Mouse (Mus musculus): ENCODE data around the gene Psmd1. TPM values are rescaled to one million over a fixed set of nuclear protein-coding genes. Genes with fewer than 3 reads are reported as not detected.

Gene Psmd1
- polyA plus RNA-seq, 2 experiments = 73.2 to 161 TPM

- Histone ChIP-seq H3K9me3 (ENCODE audit: control insufficient read depth, low read length) (peaks cover 7% of the 10 kb centered on the region; the same call in 1 of the 2 replicates), H3K27ac (replicated peaks; ENCODE audit: low read depth, low read length) (no peak within 1 kb of the TSS), H3K4me3 (replicated peaks; ENCODE audit: low read length) (peak within 1 kb of the TSS; percentile 59), H3K36me3 (ENCODE audit: control insufficient read depth, insufficient read depth, low read length) (no peaks in the 10 kb centered on the region), H3K27me3 (ENCODE audit: control insufficient read depth, insufficient read depth, low read length) (peaks cover 50% of the 10 kb centered on the region), H3K9ac (ENCODE audit: low read depth, low read length, severe bottlenecking) (peak within 1 kb of the TSS; percentile 59), H3K4me1 (ENCODE audit: control insufficient read depth, insufficient read depth, low read length) (no peaks in the 10 kb centered on the region), H3K4me2 (replicated peaks; ENCODE audit: low read depth, low read length, severe bottlenecking) (peak within 1 kb of the TSS; percentile 98)
- DNase-seq (ENCODE audit: low spot score) (no peak), ATAC-seq (ENCODE audit: low FRiP score, low read depth) (peak; percentile 50; the same call in 1 of the 2 replicates)
- WGBS = under 1% methylated on average over 50 of the region's 110 CpGs
- no peak for TF ChIP-seq POLR2A (IDR thresholded peaks at IDR 0.05; ENCODE audit: borderline replicate concordance, extremely low read depth, insufficient read depth, insufficient read length)
Measured at GRCm38 (mm10) chr1:86045848-86046805, 18.1 kb upstream of the Psmd1 start, which contains the start of gene 2810459M11Rik. TSS of gene 2810459M11Rik (plus strand) at chr1:86045863.

- WGBS = 7% methylated on average over 24 of the region's 24 CpGs
- no peaks in the 10 kb centered on the region for H3K36me3 ChIP-seq (ENCODE audit: control insufficient read depth, insufficient read depth, low read length)
- H3K27me3 ChIP-seq (ENCODE audit: control insufficient read depth, insufficient read depth, low read length) = peaks cover 50% of the 10 kb centered on the region
- ATAC-seq (ENCODE audit: low FRiP score, low read depth) (no peak), DNase-seq (ENCODE audit: low spot score) (no peak)
- no peaks in the 10 kb centered on the region for H3K4me1 ChIP-seq (ENCODE audit: control insufficient read depth, insufficient read depth, low read length)
- TF ChIP-seq POLR2A (IDR thresholded peaks at IDR 0.05; ENCODE audit: borderline replicate concordance, extremely low read depth, insufficient read depth, insufficient read length) = no peak
- peaks cover 2% of the 10 kb centered on the region; the same call in 1 of the 2 replicates for H3K9me3 ChIP-seq (ENCODE audit: control insufficient read depth, low read length)
- H3K4me3 ChIP-seq (replicated peaks; ENCODE audit: low read length) = peak overlapping the region; percentile 59
- H3K4me2 ChIP-seq (replicated peaks; ENCODE audit: low read depth, low read length, severe bottlenecking) = peak overlapping the region; percentile 98
- H3K27ac ChIP-seq (replicated peaks; ENCODE audit: low read depth, low read length) = no peak overlapping the region
- H3K9ac ChIP-seq (ENCODE audit: low read depth, low read length, severe bottlenecking) = no peak overlapping the region
Measured at GRCm38 (mm10) chr1:86046833-86047563, 17.2 kb upstream of the Psmd1 start.

- H3K27ac ChIP-seq (replicated peaks; ENCODE audit: low read depth, low read length) = no peak overlapping the region
- no peak for DNase-seq (ENCODE audit: low spot score)
- 69% methylated on average over 4 of the region's 4 CpGs for WGBS
- no peaks in the 10 kb centered on the region for H3K4me1 ChIP-seq (ENCODE audit: control insufficient read depth, insufficient read depth, low read length)
- no peak overlapping the region for H3K4me3 ChIP-seq (replicated peaks; ENCODE audit: low read length)
- no peak overlapping the region for H3K9ac ChIP-seq (ENCODE audit: low read depth, low read length, severe bottlenecking)
- no peak for TF ChIP-seq POLR2A (IDR thresholded peaks at IDR 0.05; ENCODE audit: borderline replicate concordance, extremely low read depth, insufficient read depth, insufficient read length)
- H3K27me3 ChIP-seq (ENCODE audit: control insufficient read depth, insufficient read depth, low read length) = peaks cover 50% of the 10 kb centered on the region
- no peak for ATAC-seq (ENCODE audit: low FRiP score, low read depth)
- no peaks in the 10 kb centered on the region for H3K36me3 ChIP-seq (ENCODE audit: control insufficient read depth, insufficient read depth, low read length)
- no peak overlapping the region for H3K4me2 ChIP-seq (replicated peaks; ENCODE audit: low read depth, low read length, severe bottlenecking)
- no peaks in the 10 kb centered on the region for H3K9me3 ChIP-seq (ENCODE audit: control insufficient read depth, low read length)
Measured at GRCm38 (mm10) chr1:86048231-86048630, 16.0 kb upstream of the Psmd1 start.

- 88% methylated on average over 3 of the region's 3 CpGs for WGBS
- Histone ChIP-seq H3K9me3 (ENCODE audit: control insufficient read depth, low read length) (no peaks in the 10 kb centered on the region), H3K27ac (replicated peaks; ENCODE audit: low read depth, low read length) (no peak overlapping the region), H3K27me3 (ENCODE audit: control insufficient read depth, insufficient read depth, low read length) (peaks cover 50% of the 10 kb centered on the region), H3K4me3 (replicated peaks; ENCODE audit: low read length) (no peak overlapping the region), H3K4me1 (ENCODE audit: control insufficient read depth, insufficient read depth, low read length) (no peaks in the 10 kb centered on the region), H3K4me2 (replicated peaks; ENCODE audit: low read depth, low read length, severe bottlenecking) (no peak overlapping the region), H3K36me3 (ENCODE audit: control insufficient read depth, insufficient read depth, low read length) (no peaks in the 10 kb centered on the region), H3K9ac (ENCODE audit: low read depth, low read length, severe bottlenecking) (no peak overlapping the region)
- no peak for TF ChIP-seq POLR2A (IDR thresholded peaks at IDR 0.05; ENCODE audit: borderline replicate concordance, extremely low read depth, insufficient read depth, insufficient read length)
- no peak for DNase-seq (ENCODE audit: low spot score)
- no peak for ATAC-seq (ENCODE audit: low FRiP score, low read depth)
Measured at GRCm38 (mm10) chr1:86048744-86049143, 15.4 kb upstream of the Psmd1 start.

Data from limb, embryonic 14.5 days (tissue).